Mouse (Mus musculus): ENCODE data around the gene Eif2b2.

GRCm38 (mm10) chr12:85264940-85265339, 45.7 kb downstream of the Eif2b2 start:
- TF ChIP-seq GATA1 (IDR thresholded peaks at IDR 0.05; ENCODE audit: borderline replicate concordance, low read length) (no peak), FLI1 (IDR thresholded peaks at IDR 0.05; ENCODE audit: low read length) (no peak)

All from megakaryocyte, embryonic 14.5 days (primary cell).